Mouse (Mus musculus) layer of hippocampus, adult 2 months (tissue): Measurements from ENCODE around the gene Slfn1. TPM values are rescaled to one million over a fixed set of nuclear protein-coding genes. Genes with fewer than 3 reads are reported as not detected.

Experiments
- DNase-seq, 2 experiments: peaks; one replicate each; pipeline ENCODE4 v3.0.0; 2022; ENCODE audit warnings: low spot score in 2 of 2
- H3K27ac ChIP-seq: fragments of 200-600 bp; 2 replicates; pipeline ENCODE4 v1.8.1; 2022
- H3K4me3 ChIP-seq: fragments of 200-600 bp; 2 replicates; pipeline ENCODE4 v1.8.1; 2022; ENCODE audit warnings: mild to moderate bottlenecking
- CTCF ChIP-seq: fragments of 200-600 bp; conservative IDR thresholded peaks from 2 replicates; pipeline ENCODE4 v1.8.1; 2022; ENCODE audit warnings: antibody characterized with exemption, mild to moderate bottlenecking, moderate library complexity
- long read RNA-seq, 2 experiments: library from polyadenylated mRNA; stranded (forward); transcript quantifications; one replicate each; pipeline ENCODE4 v2.0.0; 2021; ENCODE audit warnings: borderline mapping rate in 2 of 2
- total RNA-seq, 2 experiments: library from RNA; stranded (reverse); gene quantifications; 2 replicates each; pipeline ENCODE4 v1.2.3; 2021

Slfn1 gene
- total RNA-seq: not detected
- long read RNA-seq, experiment 1: 0 reads
- long read RNA-seq, experiment 2: 0 reads

- Histone ChIP-seq H3K27ac (no peak within 1 kb of the TSS), H3K4me3 (no peak within 1 kb of the TSS)
- no peak for DNase-seq
- TF ChIP-seq CTCF: no peak
Measured at GRCm38 (mm10) chr11:83116597-83117227, at the start of gene Slfn1. Slfn1 (plus strand) TSS chr11:83116849.

- peak; percentile 41 for TF ChIP-seq CTCF
- DNase-seq: no peak
- no peak overlapping the region for H3K27ac ChIP-seq
- H3K4me3 ChIP-seq: no peak overlapping the region
Measured at GRCm38 (mm10) chr11:83067982-83068694, 48.5 kb upstream of the Slfn1 start.

GRCm38 (mm10) chr11:83070321-83070970 lies 46.2 kb upstream of the Slfn1 start:
- no peak for DNase-seq
- TF ChIP-seq CTCF: no peak
- Histone ChIP-seq H3K27ac (no peak overlapping the region), H3K4me3 (no peak overlapping the region)

GRCm38 (mm10) chr11:83077714-83078422 lies 38.8 kb upstream of the Slfn1 start:
- peak overlapping the region; percentile 69 for H3K27ac ChIP-seq
- H3K4me3 ChIP-seq: no peak overlapping the region
- peak in 1 of 2 experiments; percentile 17 for DNase-seq
- no peak for TF ChIP-seq CTCF

GRCm38 (mm10) chr11:83078423-83079140 lies 38.1 kb upstream of the Slfn1 start:
- Histone ChIP-seq H3K27ac (peak overlapping the region; percentile 51), H3K4me3 (no peak overlapping the region)
- no peak for TF ChIP-seq CTCF
- no peak for DNase-seq

- TF ChIP-seq CTCF: no peak
- no peak overlapping the region for H3K27ac ChIP-seq
Measured at GRCm38 (mm10) chr11:83079487-83080199, 37.0 kb upstream of the Slfn1 start.

GRCm38 (mm10) chr11:83082741-83083473 lies 33.7 kb upstream of the Slfn1 start:
- H3K4me3 ChIP-seq: no peak overlapping the region
- no peak for DNase-seq
- no peak for TF ChIP-seq CTCF
- no peak overlapping the region for H3K27ac ChIP-seq

More at GRCm38 (mm10) chr11:83079487-83080199, 37.0 kb upstream of the Slfn1 start:
- no peak for DNase-seq
- H3K4me3 ChIP-seq: no peak overlapping the region

- no peak for DNase-seq
- Histone ChIP-seq H3K4me3 (no peak overlapping the region), H3K27ac (no peak overlapping the region)
- no peak for TF ChIP-seq CTCF
Measured at GRCm38 (mm10) chr11:83084161-83084560, 32.5 kb upstream of the Slfn1 start.

- no peak overlapping the region for H3K4me3 ChIP-seq
- H3K27ac ChIP-seq: no peak overlapping the region
- no peak for DNase-seq
- no peak for TF ChIP-seq CTCF
Measured at GRCm38 (mm10) chr11:83084761-83085160, 31.9 kb upstream of the Slfn1 start.

- H3K4me3 ChIP-seq: no peak overlapping the region
- peak; percentile 1 to 11 for DNase-seq
- H3K27ac ChIP-seq: no peak overlapping the region
- TF ChIP-seq CTCF: peak; percentile 66
Measured at GRCm38 (mm10) chr11:83115138-83115537, 1.5 kb upstream of the Slfn1 start.

GRCm38 (mm10) chr11:83118056-83118455 lies 1.4 kb downstream of the Slfn1 start:
- Histone ChIP-seq H3K27ac (no peak overlapping the region), H3K4me3 (no peak overlapping the region)
- TF ChIP-seq CTCF: no peak
- DNase-seq: no peak
